Mouse (Mus musculus): ENCODE results near the gene Galntl5. TPM values are rescaled to one million over a fixed set of nuclear protein-coding genes. Genes with fewer than 3 reads are reported as not detected.

Galntl5 gene
- polyA plus RNA-seq, 1 experiment from 2014 or later, result not detected

Small RNA genes within 50 kb of the gene (microRNA-seq; reads per million reads assigned to microRNA genes)
- gene Gm26051 (ENCODE audit: borderline number of aligned reads), result not detected

Other genes with a start within 250 kb of the Galntl5 start
- gene Prkag2, start 80.8 kb upstream of the Galntl5 start, polyA plus RNA-seq (2015; fragmentation: Nextera tagmentation; extraction: Ambion mirVana), result 31.2 and 34.9 TPM in 2 replicates
- 20.2 and 21.2 TPM in 2 replicates for gene Galnt11, start 40.4 kb downstream of the Galntl5 start, polyA plus RNA-seq (2015; fragmentation: Nextera tagmentation; extraction: Ambion mirVana)
- gene E130116L18Rik, start 41.7 kb downstream of the Galntl5 start, polyA plus RNA-seq (2015; fragmentation: Nextera tagmentation; extraction: Ambion mirVana), result 0.64 and 1.5 TPM in 2 replicates